Mouse (Mus musculus) stomach, embryonic 15.5 days (tissue): ENCODE results near the gene Pde6b. TPM values are rescaled to one million over a fixed set of nuclear protein-coding genes. Genes with fewer than 3 reads are reported as not detected.
A peak's percentile ranks its signal among the peaks of the same experiment; 100 is the strongest.

Source experiments
- ATAC-seq: fragments of 200-750 bp; cut with Nextera tagmentation; 2 replicates; pipeline ENCODE4 v1.8.0; 2017; ENCODE audit warnings: low read depth, moderate number of reproducible peaks, moderate TSS enrichment; ENCODE audit not compliant: insufficient read depth, low FRiP score
- H3K27ac ChIP-seq: fragments of 300-500 bp; sonication (generic); 2 replicates; pipeline ENCODE4 v1.5.1; 2015; ENCODE audit warnings: mild to moderate bottlenecking, inconsistent platforms
- H3K27me3 ChIP-seq: fragments of 300-500 bp; sonication (generic); replicated peaks from 2 replicates; pipeline ENCODE4 v1.6.1; 2015; ENCODE audit warnings: inconsistent platforms
- H3K36me3 ChIP-seq: fragments of 300-500 bp; sonication (generic); 2 replicates; pipeline ENCODE4 v1.6.1; 2015; ENCODE audit warnings: inconsistent platforms
- H3K4me1 ChIP-seq: fragments of 300-500 bp; sonication (generic); 2 replicates; pipeline ENCODE4 v1.6.1; 2015; ENCODE audit warnings: inconsistent platforms
- H3K4me2 ChIP-seq: fragments of 300-500 bp; sonication (generic); 2 replicates; pipeline ENCODE4 v1.6.1; 2015; ENCODE audit warnings: mild to moderate bottlenecking, inconsistent platforms
- H3K4me3 ChIP-seq: fragments of 300-500 bp; sonication (generic); replicated peaks from 2 replicates; pipeline ENCODE4 v1.5.1; 2015; ENCODE audit warnings: inconsistent platforms
- H3K9ac ChIP-seq: fragments of 300-500 bp; sonication (generic); 2 replicates; pipeline ENCODE4 v1.6.1; 2015; ENCODE audit warnings: inconsistent platforms
- H3K9me3 ChIP-seq: fragments of 300-500 bp; sonication (generic); 2 replicates; pipeline ENCODE4 v1.6.1; 2016; ENCODE audit warnings: inconsistent platforms
- WGBS: fragments of 180-500 bp; shearing (Covaris S2); methylation state at CpG from one replicate; pipeline ENCODE4 v1.1.7; 2015; 5-methylcytosine and 5-hydroxymethylcytosine counted together
- polyA plus RNA-seq: library from polyadenylated mRNA; unstranded; fragments of >200 nt; fragmentation: Nextera tagmentation; extraction: Ambion mirVana; gene quantifications from 2 replicates; pipeline ENCODE4 v1.2.1, GENCODE M21; 2015

Pde6b gene
- polyA plus RNA-seq, 1 experiment from 2014 or later = 0.39 TPM

- H3K9ac ChIP-seq = no peak overlapping the region
Measured at GRCm38 (mm10) chr5:108405460-108405859, 17.3 kb downstream of the Pde6b start.

GRCm38 (mm10) chr5:108406977-108407376 lies 18.8 kb downstream of the Pde6b start:
- Histone ChIP-seq H3K36me3 (no peaks in the 10 kb centered on the region), H3K4me1 (no peaks in the 10 kb centered on the region), H3K4me3 (no peak overlapping the region), H3K27me3 (no peaks in the 10 kb centered on the region), H3K9ac (no peak overlapping the region), H3K9me3 (no peaks in the 10 kb centered on the region), H3K27ac (no peak overlapping the region), H3K4me2 (no peak overlapping the region)
- no peak for ATAC-seq
- WGBS = 72% methylated on average over 2 of the region's 2 CpGs

More at GRCm38 (mm10) chr5:108405460-108405859, 17.3 kb downstream of the Pde6b start:
- Histone ChIP-seq H3K9me3 (no peaks in the 10 kb centered on the region), H3K27me3 (no peaks in the 10 kb centered on the region), H3K27ac (no peak overlapping the region), H3K4me3 (no peak overlapping the region), H3K4me2 (no peak overlapping the region), H3K4me1 (no peaks in the 10 kb centered on the region), H3K36me3 (no peaks in the 10 kb centered on the region)
- ATAC-seq = no peak
- 64% methylated on average over 1 of the region's 1 CpGs for WGBS

GRCm38 (mm10) chr5:108414711-108415110 lies 26.5 kb downstream of the Pde6b start:
- Histone ChIP-seq H3K4me3 (no peak overlapping the region), H3K27ac (no peak overlapping the region), H3K27me3 (no peaks in the 10 kb centered on the region), H3K9ac (no peak overlapping the region), H3K4me1 (no peaks in the 10 kb centered on the region), H3K9me3 (no peaks in the 10 kb centered on the region), H3K4me2 (no peak overlapping the region), H3K36me3 (no peaks in the 10 kb centered on the region)
- 69% methylated on average over 2 of the region's 2 CpGs for WGBS
- no peak for ATAC-seq

- H3K4me1 ChIP-seq = no peaks in the 10 kb centered on the region
- ATAC-seq = no peak
- no peaks in the 10 kb centered on the region for H3K36me3 ChIP-seq
- H3K4me2 ChIP-seq = no peak overlapping the region
- no peak overlapping the region for H3K4me3 ChIP-seq
- 67% methylated on average over 3 of the region's 3 CpGs for WGBS
- H3K9ac ChIP-seq = no peak overlapping the region
- H3K27ac ChIP-seq = no peak overlapping the region
- H3K27me3 ChIP-seq = no peaks in the 10 kb centered on the region
- no peaks in the 10 kb centered on the region for H3K9me3 ChIP-seq
Measured at GRCm38 (mm10) chr5:108422741-108423140, 34.5 kb downstream of the Pde6b start.

GRCm38 (mm10) chr5:108423427-108423826 lies 35.2 kb downstream of the Pde6b start:
- no peak overlapping the region for H3K9ac ChIP-seq
- no peaks in the 10 kb centered on the region for H3K27me3 ChIP-seq
- no peaks in the 10 kb centered on the region for H3K4me1 ChIP-seq
- no peak for ATAC-seq
- H3K9me3 ChIP-seq = no peaks in the 10 kb centered on the region
- no peak overlapping the region for H3K27ac ChIP-seq
- H3K36me3 ChIP-seq = no peaks in the 10 kb centered on the region
- no peak overlapping the region for H3K4me3 ChIP-seq
- 84% methylated on average over 2 of the region's 2 CpGs for WGBS
- H3K4me2 ChIP-seq = no peak overlapping the region

- WGBS = 39% methylated on average over 1 of the region's 1 CpGs
- Histone ChIP-seq H3K9me3 (no peaks in the 10 kb centered on the region), H3K4me3 (no peak overlapping the region), H3K27me3 (no peaks in the 10 kb centered on the region), H3K9ac (no peak overlapping the region), H3K36me3 (peaks cover 13% of the 10 kb centered on the region; the same call in 1 of the 2 replicates), H3K4me2 (no peak overlapping the region), H3K4me1 (no peaks in the 10 kb centered on the region), H3K27ac (no peak overlapping the region)
- ATAC-seq = no peak
Measured at GRCm38 (mm10) chr5:108427186-108427585, 39.0 kb downstream of the Pde6b start.

GRCm38 (mm10) chr5:108431196-108431595 lies 43.0 kb downstream of the Pde6b start:
- no peak for ATAC-seq
- H3K4me1 ChIP-seq = peaks cover 5% of the 10 kb centered on the region
- no peak overlapping the region for H3K27ac ChIP-seq
- peaks cover 14% of the 10 kb centered on the region; the same call in 1 of the 2 replicates for H3K36me3 ChIP-seq
- H3K4me2 ChIP-seq = no peak overlapping the region
- no peaks in the 10 kb centered on the region for H3K9me3 ChIP-seq
- 76% methylated on average over 6 of the region's 6 CpGs for WGBS
- H3K4me3 ChIP-seq = no peak overlapping the region
- H3K27me3 ChIP-seq = no peaks in the 10 kb centered on the region
- H3K9ac ChIP-seq = no peak overlapping the region

- H3K4me2 ChIP-seq = peak within 1 kb of the TSS; percentile 73
- peaks cover 14% of the 10 kb centered on the region; the same call in 1 of the 2 replicates for H3K36me3 ChIP-seq
- no peaks in the 10 kb centered on the region for H3K9me3 ChIP-seq
- 1% methylated on average over 42 of the region's 42 CpGs for WGBS
- no peaks in the 10 kb centered on the region for H3K27me3 ChIP-seq
- peak; percentile 83 for ATAC-seq
- H3K4me1 ChIP-seq = peaks cover 5% of the 10 kb centered on the region
- peak within 1 kb of the TSS; percentile 77 for H3K9ac ChIP-seq
- peak within 1 kb of the TSS; percentile 84 for H3K4me3 ChIP-seq
- H3K27ac ChIP-seq = no peak within 1 kb of the TSS
Measured at GRCm38 (mm10) chr5:108433804-108434587, 45.8 kb downstream of the Pde6b start, which contains the start of gene Atp5k. Atp5k (minus strand) TSS chr5:108434448.

- Histone ChIP-seq H3K27me3 (no peaks in the 10 kb centered on the region), H3K9ac (no peak overlapping the region), H3K4me2 (no peak overlapping the region), H3K36me3 (peaks cover 7% of the 10 kb centered on the region; the same call in 1 of the 2 replicates), H3K4me3 (no peak overlapping the region), H3K4me1 (peaks cover 5% of the 10 kb centered on the region), H3K27ac (no peak overlapping the region), H3K9me3 (no peaks in the 10 kb centered on the region)
- 65% methylated on average over 2 of the region's 2 CpGs for WGBS
- ATAC-seq = no peak
Measured at GRCm38 (mm10) chr5:108436101-108436500, 47.9 kb downstream of the Pde6b start.

GRCm38 (mm10) chr5:108446973-108447372 lies 58.8 kb downstream of the Pde6b start:
- Histone ChIP-seq H3K27me3 (no peaks in the 10 kb centered on the region), H3K4me3 (no peak overlapping the region), H3K4me2 (no peak overlapping the region), H3K36me3 (no peaks in the 10 kb centered on the region), H3K27ac (no peak overlapping the region), H3K9ac (no peak overlapping the region), H3K4me1 (0 out of 2 replicates have a peak, but pooled peaks cover 6% of the 10 kb centered on the region), H3K9me3 (no peaks in the 10 kb centered on the region)
- ATAC-seq = no peak
- 76% methylated on average over 3 of the region's 3 CpGs for WGBS

- Histone ChIP-seq H3K27ac (no peak overlapping the region), H3K4me2 (no peak overlapping the region; the same call in 1 of the 2 replicates), H3K9me3 (no peaks in the 10 kb centered on the region), H3K27me3 (no peaks in the 10 kb centered on the region), H3K9ac (no peak overlapping the region), H3K4me1 (0 out of 2 replicates have a peak, but pooled peaks cover 6% of the 10 kb centered on the region), H3K36me3 (no peaks in the 10 kb centered on the region), H3K4me3 (no peak overlapping the region)
- 89% methylated on average over 7 of the region's 7 CpGs for WGBS
- ATAC-seq = no peak
Measured at GRCm38 (mm10) chr5:108447857-108448256, 59.7 kb downstream of the Pde6b start.
